Mouse (Mus musculus): Measurements from ENCODE around the gene Pum1.

The Pum1 gene

GRCm38 (mm10) chr4:130814742-130815330, 151.7 kb downstream of the Pum1 start:
- DNase-seq (ENCODE audit: low read depth, low spot score), result no peak

GRCm38 (mm10) chr4:130815860-130816259, 152.7 kb downstream of the Pum1 start:
- no peak for DNase-seq (ENCODE audit: low read depth, low spot score)

- no peak for DNase-seq (ENCODE audit: low read depth, low spot score)
Observed at GRCm38 (mm10) chr4:130819806-130820205, 156.7 kb downstream of the Pum1 start.

- DNase-seq (ENCODE audit: low read depth, low spot score), result no peak
Observed at GRCm38 (mm10) chr4:130820594-130821255, 157.6 kb downstream of the Pum1 start.

- no peak for DNase-seq (ENCODE audit: low read depth, low spot score)
Observed at GRCm38 (mm10) chr4:130828851-130829673, 165.9 kb downstream of the Pum1 start.

Data from brain, embryonic 18.5 days (tissue).